Mouse (Mus musculus): ENCODE measurements around the gene Me1.

Gene Me1

GRCm38 (mm10) chr9:86701844-86702243, 6.1 kb upstream of the Me1 start:
- peak; percentile 35 to 39 for DNase-seq

DNA sequence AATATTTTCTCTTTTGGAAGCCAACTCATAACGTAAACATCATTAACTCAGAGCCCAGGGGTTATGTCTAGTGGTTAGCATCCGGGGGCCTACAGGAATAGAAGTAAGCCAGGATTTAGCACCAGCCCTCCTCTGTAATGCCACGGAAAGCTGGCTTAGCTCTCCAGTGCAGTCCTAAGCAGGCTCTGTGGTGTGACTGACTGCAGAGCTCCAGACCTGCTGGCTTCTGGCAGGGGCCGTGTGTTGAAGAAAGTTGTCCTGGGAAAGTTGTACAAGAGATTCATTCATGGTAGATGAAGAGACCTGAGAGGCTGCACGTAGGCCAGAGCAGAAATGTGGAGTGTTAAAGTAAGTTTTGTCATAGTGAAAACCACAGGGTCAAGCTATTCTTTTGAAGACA, 5.5 kb upstream of the Me1 start:
- peak in 1 of 2 experiments; percentile 32 for DNase-seq

- peak; percentile 48 to 58 for DNase-seq
Observed at GRCm38 (mm10) chr9:86695199-86695817, 445 bp downstream of the Me1 start.

DNA sequence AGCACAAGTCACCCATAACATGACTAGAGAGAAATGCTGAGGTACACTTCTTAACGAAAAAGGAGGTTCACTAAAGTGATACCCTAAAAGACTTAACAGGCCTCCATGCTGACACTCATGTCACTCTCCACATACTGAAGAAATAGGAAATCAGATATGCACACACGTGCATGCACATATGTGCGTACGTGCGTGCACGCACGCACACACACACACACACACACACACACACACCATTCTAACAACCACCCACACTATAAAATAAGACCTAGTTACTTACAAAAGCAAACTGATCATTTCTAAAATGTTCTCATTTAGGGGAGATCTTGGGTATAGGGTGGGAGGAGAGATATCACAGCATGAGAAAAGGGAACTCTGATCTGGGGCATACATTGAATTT, 1.1 kb downstream of the Me1 start:
- no peak for DNase-seq

- no peak for DNase-seq
Observed at GRCm38 (mm10) chr9:86693935-86694334, 1.8 kb downstream of the Me1 start.

DNA sequence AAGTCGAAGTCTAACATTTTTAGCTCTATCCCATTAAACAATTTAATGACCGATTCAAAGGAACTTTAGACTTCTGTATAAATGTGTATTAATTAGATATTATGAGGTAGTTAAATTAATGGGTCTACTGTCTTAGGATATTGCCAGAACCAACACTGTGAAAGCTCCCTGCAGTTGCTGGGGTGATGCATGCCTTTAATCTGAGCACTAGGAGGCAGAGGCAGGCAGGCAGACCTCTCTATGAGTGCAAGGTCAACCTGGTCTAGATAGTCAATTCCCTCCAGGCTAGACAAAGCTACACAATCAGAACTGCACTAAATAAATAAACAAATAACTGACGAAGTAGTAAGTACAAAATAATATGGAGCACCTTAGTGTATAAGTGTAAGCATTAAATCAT, 3.1 kb downstream of the Me1 start:
- no peak for DNase-seq

DNA sequence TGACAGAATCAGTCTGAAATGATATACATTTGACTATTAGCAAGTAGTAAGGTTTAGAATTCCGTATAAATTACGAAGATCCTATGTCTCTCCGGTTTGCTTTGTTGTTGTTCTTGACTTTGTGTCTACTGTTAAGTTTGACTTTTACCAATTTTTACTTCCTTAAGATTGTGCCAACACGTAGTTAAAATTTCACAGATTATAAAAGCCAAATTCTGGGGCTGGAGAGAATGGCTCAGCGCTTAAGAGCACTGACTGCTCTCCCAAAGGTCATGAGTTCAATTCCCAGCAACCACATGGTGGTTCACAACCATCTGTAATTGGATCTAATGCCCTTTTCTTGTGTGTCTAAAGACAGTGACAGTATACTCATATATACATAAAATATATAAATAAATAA, 3.5 kb downstream of the Me1 start:
- no peak for DNase-seq

DNA sequence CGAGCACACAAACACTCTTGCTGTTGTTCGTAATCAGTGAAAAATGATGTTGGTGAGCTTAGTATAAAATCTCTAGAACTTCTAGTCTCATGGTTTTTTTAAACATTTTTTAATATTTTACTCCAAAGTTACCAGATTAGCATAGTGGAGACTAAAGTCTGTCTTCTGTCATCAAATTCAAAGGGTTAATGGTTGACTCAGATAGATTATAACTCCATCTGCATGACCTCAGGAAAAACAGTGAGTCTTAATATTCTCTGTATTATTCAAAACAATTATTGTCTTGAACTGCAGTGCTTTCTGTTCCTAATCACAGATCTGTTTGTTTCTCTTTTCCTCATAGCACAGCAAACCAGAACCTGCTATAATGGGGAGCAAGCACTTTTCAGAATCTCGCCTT, 4.7 kb downstream of the Me1 start:
- DNase-seq = no peak

DNA sequence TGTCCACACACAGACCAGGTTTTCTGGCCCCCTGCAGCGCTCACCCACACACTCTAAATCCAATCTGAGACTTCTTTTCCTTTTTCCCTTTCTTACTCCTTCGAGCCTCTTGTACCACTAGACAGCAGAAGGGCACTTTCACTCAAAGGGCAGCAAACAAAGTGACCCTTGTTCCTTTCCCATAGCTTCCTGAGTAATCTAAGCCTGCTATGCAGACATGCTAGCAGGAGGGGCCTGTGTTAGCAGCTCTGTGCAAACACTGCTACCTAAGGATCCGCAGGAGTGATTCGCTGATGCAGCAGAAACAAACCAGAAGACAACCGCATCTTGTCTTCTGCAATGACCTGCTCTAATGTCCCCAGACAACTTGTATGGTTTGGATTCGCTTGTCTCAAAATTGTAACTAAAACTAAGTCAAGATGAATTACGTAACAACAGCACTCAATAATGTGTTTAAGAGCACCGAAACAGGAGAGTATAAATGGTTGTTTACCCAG, 12.0 kb downstream of the Me1 start:
- DNase-seq = no peak

DNA sequence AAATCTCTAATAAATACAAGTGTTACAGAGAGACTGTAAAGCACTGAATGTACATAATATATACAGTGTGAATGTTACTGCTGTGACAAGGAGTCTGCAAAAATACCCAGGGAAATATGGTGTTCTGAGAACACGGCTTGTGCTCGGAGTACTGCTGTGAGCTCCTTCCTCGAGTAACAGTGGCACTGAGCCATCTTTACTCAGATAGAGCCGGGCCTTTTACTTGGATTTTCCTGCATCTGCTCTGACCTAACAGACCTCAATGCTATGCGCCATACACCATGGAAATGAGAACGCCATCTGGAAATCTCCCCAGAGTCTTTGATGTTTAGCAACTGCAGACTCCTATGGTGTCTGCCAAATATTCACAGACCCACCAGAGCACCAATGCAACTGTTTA, 12.9 kb downstream of the Me1 start:
- DNase-seq = no peak

DNA sequence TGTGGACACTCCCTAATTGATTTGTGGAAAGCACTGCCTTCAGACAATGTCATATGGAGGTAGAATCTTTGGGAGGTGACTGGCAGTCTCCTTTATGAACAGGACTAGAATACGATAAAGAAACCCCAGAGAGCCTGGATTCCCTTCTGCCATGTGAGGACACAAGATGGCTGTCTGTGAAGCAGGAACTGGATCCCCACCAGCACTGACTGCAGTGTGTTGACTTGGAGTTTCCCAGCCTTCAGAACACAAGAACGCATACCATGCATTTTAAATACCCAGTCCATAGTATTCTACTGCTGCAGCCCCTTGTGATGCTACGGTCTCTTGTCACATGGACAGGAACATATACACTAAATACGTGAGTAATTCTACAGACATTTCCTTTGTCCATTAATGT, 13.5 kb downstream of the Me1 start:
- no peak for DNase-seq

DNA sequence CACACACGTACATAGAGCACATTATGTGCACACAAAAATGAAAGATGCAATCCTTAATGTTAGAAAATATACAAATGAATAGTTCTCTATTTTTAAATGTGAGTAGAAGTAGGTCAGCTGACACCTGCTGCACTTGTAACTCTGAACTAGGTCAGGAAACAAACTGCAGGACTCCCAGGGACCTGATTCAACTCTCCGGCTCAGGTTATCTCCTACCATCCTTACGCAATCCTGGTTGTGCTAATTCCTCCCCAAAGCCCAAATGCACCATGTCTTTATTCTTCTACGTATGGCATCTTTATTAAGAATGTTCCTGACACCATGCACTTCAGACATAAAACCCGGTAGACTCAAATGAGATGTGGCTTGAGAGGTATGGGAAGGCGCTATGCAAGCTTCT, 15.3 kb downstream of the Me1 start:
- DNase-seq = no peak

DNA sequence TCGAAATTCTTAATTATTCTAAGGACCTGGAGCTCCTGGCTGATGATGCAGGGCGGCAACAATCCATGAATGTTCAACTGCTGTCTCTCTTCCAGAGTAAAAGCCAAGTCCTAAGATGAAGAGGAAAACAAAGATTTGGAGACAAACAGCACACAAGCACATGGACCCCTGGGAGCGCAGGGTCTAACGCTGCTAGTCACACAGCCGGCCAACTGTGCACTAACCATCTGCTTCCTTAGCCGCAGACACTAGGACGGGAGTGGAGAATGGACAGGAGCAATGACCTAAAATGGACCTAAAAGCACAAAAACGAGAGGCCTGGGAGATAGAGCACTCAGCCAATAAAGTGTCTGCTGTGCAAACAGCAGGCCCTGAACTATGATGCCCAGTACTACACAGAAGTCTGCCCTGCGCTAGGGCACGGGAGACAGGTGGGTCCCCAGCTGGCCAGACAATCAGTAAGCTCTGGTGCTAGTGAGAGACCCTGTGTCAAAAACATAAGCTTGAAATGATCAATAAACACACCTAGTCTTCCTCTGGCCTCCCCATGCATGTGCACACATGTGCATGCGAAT, 15.8 kb downstream of the Me1 start:
- DNase-seq = no peak

DNA sequence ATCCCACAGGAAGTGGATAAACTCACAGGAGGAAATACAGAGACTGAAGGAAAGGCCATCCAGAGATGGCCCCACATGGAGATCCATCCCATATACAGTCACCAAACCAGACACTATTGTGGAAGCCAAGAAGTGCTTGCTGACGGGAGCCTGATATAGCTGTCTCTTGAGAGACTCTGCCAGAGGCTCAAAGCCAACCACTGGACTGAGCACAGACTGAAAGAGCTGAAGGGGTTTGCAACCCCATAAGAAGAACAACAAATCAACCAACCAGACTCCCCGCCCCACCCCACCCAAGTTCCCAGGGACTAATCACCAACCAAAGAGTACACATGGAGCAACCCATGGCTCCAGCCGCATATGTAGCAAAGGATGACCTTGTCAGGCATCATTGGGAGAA, 19.5 kb downstream of the Me1 start:
- DNase-seq = no peak

GRCm38 (mm10) chr9:86675426-86675825, 20.3 kb downstream of the Me1 start:
- no peak for DNase-seq

- DNase-seq = no peak
Observed at GRCm38 (mm10) chr9:86672907-86673472, 22.8 kb downstream of the Me1 start.

GRCm38 (mm10) chr9:86668590-86669252, 27.0 kb downstream of the Me1 start:
- DNase-seq = peak; percentile 34 to 40

DNA sequence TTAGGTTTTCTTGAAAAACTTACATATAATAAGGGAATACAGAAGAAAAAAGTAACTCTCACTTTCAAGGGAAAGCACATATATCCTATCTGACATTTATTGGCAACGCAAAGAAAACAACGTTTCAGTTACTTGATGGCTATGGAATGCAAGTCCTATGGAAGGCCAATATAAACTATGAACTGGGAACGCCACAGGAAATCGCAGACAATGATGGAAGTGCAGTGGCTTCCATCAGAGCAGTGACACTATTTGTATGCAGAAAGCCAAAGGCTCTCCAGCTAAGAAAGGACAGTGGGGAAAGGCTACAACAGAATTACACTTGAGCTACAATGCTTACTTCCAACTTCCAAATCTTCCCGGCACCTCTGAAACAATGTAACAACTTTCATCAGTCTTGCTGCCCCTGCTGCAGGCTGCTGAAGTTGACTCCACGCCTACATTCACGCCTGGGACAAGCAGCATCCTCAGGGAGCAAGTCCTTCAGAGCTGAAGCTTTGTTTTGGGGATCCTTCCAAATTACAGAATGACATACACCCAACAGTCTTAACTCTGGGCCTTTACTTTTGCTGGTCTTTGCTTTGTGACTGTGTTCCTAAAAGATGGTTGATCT, 28.5 kb downstream of the Me1 start:
- DNase-seq = peak; percentile 14 to 70

- DNase-seq = no peak
Observed at GRCm38 (mm10) chr9:86661679-86662078, 34.1 kb downstream of the Me1 start.

- DNase-seq = no peak
Observed at GRCm38 (mm10) chr9:86661266-86661665, 34.5 kb downstream of the Me1 start.

- no peak for DNase-seq
Observed at GRCm38 (mm10) chr9:86660327-86660726, 35.4 kb downstream of the Me1 start.

GRCm38 (mm10) chr9:86658347-86658746, 37.4 kb downstream of the Me1 start:
- no peak for DNase-seq

- DNase-seq = no peak
Observed at GRCm38 (mm10) chr9:86652194-86652593, 43.6 kb downstream of the Me1 start.

DNA sequence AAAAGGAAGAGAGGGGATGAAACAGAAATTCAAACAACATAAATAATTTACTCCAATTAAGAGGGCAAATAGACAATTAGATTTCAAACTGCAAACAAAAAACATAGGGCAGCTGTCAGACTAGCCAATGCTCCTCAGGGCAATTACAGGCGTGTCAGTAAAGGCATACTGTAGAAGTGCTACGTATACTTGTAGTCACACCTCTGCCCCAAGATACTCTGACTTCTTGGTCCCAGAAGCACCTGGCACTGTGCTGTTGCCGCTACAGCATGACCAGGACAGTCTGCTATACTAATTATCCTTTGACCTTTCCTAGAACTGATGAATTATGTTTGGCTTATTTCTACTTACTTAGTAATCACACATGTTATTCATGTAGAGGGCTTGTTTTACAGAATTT, 44.5 kb downstream of the Me1 start:
- no peak for DNase-seq
